Mouse (Mus musculus): ENCODE results near the gene Apol9a.

The Apol9a gene

GRCm38 (mm10) chr15:77376920-77377319 is 34.0 kb downstream of the Apol9a start:
- CTCF ChIA-PET: no interaction called here

- CTCF ChIA-PET: no interaction called here
These were observed 40.3 kb downstream of the Apol9a start for GRCm38 (mm10) chr15:77370588-77370987.

- CTCF ChIA-PET: no interaction called here
These were observed 41.0 kb downstream of the Apol9a start for GRCm38 (mm10) chr15:77369981-77370380.

DNA sequence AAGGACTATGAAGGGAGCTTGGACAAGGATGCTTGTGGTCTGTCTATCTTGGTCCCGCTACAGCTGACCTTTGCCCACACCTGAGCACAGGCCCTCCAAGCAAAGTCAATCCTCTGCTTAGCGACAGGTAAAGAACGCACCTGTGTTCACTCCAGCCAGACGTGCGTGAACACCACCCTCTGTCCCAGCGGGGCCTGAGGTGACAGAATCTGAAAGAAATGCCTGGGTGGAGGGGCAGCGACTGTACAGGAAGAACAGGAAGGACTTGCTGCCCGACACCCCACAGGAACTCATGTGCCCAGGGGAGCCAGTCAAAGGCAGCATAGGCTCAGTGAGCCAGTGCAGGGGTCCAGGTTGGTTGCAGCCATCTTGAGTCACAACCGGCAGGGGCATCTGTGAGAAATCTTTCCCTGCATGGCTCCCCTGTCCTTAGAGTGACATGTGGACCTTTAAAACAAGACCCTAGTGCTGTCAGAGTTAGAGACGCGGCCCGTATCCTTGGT is 42.1 kb downstream of the Apol9a start:
- CTCF ChIA-PET: no interaction called here

DNA sequence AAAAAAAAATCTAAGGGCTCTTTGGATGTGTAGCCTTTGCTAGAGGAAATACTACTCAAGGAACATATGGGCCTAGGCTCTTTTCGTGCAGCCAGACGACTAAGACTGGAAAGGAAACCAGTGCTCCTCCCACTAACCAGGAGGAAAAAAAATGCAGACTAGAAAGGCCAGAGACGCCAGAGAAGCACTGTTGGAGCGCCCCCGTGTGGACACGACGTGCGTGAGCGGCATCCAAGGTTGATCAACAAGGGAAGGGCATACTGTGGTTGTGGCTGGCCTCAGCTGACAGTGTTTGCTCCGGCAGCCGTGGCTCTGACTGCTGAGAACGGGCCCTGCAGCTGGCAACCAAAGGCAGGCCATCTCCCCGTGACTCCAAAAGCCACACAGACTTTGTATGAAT is 42.8 kb downstream of the Apol9a start:
- CTCF ChIA-PET: no interaction called here

- CTCF ChIA-PET: no interaction called here
These were observed 43.4 kb downstream of the Apol9a start for GRCm38 (mm10) chr15:77367504-77367903.

DNA sequence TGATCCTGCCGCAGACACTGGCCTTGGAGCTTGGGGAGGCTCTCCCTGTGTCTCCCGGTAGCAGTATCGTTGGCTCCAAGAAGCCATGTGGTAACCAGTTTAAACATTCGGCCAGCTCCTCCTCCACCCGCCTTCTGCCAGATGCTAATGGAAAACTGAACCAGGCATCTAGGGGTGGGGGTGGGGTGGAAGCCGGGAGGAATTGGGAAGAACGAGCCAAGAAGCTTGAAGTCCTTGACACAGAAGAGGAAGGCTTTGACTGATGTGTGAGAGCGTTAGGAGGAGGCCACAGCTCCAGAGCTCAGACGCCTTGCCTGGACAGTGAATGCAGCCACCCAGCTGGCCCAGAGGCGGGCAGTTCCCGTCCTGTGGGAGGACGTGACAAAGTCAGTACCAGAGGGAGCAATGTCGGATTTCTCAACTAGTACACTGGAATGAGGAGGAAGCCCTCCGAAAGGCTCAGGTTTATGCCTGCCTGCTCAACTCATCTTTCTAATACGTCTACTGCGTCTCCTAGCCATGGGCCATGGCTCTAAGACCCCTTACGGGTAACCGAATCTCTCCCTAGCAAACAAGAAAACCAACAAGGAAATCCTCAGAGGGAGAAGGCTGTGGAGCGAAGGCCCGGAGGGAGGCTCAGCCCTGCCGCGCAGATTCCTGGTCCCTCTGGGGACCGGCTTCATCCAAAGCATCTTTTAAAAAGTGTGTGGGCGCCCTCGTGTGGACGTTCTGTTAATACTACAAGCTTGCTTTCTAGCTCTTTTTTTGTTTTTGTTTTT is 44.0 kb downstream of the Apol9a start:
- CTCF ChIA-PET: no interaction called here

DNA sequence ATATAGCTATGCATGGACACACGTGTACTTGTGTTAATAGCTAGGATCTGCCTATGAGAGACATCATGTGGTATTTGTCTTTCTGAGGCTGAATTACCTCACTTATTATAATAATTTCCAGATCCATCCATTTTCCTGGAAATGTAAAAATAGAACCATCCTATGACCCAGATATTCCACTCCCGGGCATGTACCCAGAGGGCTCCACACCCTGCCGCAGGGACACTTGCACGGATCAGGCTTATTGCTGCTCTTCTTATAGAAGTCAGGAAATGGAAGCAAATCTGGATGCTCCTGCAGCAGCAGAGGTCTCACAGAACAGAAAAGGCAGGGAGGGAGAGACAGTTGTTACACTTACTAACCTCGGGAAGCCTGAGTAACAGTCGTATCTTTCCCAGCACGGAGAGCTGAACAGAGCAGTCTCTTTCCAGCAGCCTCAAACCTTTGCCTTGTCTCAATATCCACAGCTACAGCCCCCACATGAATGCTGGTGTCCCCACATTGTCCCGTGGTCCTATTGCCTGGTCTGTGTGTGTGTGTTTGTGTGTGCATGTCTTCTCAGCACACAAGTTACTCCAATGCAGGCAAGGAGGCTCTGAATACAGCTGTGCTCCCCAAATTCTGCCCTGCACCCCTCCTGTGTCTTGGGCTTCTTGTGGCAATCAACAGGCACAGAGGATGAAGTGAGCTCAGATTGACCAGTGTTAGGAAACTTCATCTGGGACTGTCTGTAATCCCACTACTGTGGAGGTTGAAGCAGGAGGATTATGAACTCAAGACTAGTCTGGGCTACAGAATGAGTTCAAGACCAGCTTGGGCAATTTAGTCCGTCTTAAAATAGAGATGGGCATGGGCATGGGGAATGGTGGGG is 45.0 kb downstream of the Apol9a start:
- CTCF ChIA-PET: interaction anchor here (0.6 kb wide), 1 partner anchor 195 kb away, joined by 3 read pairs; no protein-coding TSS in a partner anchor

DNA sequence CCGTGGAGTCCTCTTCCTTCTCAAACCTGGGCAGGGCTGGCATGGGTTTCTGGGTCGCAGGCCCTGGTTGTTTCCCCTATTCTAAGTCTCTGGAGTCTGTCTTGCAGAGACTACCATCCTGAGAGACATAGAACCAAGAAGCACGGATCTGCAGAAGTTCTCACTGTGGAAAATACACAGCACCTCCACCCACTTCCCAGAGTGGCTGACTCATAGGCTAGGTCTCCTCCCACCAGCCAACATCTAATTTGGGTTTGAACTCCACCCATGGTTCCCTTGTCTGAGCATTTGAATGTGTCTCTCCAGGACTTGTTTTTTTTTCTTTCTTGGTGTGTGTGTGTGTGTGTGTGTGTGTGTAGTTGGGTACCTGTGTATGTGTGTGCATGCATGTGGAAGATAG is 46.9 kb downstream of the Apol9a start:
- CTCF ChIA-PET: no interaction called here

- CTCF ChIA-PET: no interaction called here
These were observed 47.4 kb downstream of the Apol9a start for GRCm38 (mm10) chr15:77363578-77363977.

GRCm38 (mm10) chr15:77362952-77363351 is 48.0 kb downstream of the Apol9a start:
- CTCF ChIA-PET: no interaction called here

DNA sequence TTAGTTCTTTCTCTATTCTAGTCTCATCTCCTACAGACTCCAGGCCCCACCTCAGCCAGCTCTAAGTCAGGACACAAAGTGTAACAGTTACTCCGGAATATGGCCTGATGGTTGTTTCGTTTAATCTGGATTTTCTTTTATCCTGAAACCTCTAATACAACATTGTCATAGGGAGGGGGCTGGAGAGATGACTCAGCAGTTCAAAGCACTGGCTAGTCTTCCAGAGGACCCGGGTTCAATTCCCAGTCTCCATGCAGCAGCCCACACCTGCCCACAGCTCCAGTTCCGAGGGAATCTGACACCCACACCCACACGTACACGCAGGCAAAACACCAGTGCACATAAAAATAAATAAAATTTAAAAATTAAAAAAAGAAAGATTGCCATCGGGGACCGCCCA is 51.0 kb downstream of the Apol9a start:
- CTCF ChIA-PET: no interaction called here

DNA sequence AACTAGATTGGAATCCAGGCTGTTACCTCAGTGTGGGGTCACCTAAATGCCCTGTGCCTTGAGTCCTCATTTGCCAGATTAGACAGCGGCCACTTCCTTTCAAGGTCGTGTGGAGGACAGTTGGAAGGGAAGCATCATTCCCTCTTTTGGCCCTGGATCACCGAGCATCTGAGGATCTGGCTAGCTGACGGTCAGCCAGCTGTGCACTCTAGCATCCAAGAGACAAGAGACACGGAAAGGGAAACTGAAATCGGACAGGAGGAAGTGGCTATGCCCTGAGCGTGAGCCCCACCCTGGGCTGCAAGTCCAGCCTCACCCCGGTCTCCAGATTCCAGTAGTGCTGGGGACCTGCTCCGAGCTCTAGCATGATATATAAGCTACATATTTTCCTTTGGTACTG is 51.4 kb downstream of the Apol9a start:
- CTCF ChIA-PET: no interaction called here

DNA sequence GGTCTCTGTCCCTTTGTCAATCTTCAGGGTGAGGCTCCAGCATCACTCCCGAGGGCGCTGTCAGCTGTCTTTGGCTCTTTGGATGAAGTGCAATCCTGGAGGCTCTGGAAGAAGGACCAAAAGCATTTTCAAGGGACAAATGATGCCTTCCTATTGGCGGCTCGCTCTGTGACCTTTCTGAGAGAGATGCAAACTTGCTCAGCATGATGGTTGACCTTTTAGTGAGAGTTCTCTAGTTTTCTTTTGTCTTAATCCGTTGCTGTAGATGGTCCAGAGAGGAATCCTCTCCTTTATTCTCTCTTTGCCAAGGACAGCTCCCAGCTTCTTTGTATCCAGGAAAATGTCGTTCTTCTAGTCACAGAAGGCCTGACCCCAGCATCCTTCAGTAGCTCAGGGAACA is 51.9 kb downstream of the Apol9a start:
- CTCF ChIA-PET: no interaction called here

DNA sequence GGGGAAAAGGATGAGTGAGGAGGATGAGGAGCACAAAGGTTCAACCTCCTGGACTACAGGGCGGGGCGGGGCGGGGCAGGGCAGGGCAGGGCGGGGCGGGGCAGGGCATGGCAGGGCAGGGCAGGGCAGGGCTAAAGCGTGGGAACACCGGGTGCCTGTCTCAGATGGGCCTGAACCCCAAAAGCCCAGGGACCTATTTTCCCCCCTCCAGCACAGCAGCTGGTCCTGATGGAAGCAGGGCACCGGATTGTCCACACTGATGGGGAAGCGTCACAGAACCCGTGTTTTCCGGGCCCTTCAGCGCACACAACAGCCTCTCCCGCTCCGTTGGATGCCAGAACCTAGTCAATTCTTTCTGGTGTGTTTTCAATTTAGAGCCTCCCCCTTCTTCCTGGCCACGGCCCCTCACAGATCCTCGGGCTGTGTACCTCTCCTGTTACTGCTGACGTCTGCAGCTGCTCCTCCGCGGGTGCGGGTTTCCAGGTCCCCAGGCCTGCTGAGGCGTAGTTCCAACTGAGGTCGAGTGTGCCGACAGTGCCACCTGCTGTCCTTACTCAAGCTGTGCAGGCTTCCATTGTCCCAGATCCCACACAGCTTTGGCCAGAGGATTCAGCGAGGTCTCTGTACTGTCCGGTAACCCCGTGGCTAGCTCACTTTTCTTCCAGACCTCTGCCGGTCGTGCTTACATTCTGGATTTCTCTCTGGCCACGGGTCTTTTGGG is 52.5 kb downstream of the Apol9a start:
- CTCF ChIA-PET: no interaction called here

GRCm38 (mm10) chr15:77356248-77356810 is 54.6 kb downstream of the Apol9a start:
- CTCF ChIA-PET: no interaction called here

- CTCF ChIA-PET: no interaction called here
These were observed 55.9 kb downstream of the Apol9a start for GRCm38 (mm10) chr15:77354848-77355551.

- CTCF ChIA-PET: no interaction called here
These were observed 56.5 kb downstream of the Apol9a start for GRCm38 (mm10) chr15:77354496-77354847.
